Mouse (Mus musculus) granulocyte monocyte progenitor cell, adult 5-6 weeks (primary cell): ENCODE measurements at regions not wholly inside any gene's neighbourhood (a gene's known extent, or its start where the extent isn't known, plus 50 kb on each side); places are given as distances from the start of the nearest gene placed in this dataset.

Experiments
- ATAC-seq: replicated peaks from 2 replicates; pipeline ENCODE4 v1.8.0; 2016; ENCODE audit warnings: mild to moderate bottlenecking, moderate TSS enrichment, inconsistent platforms; ENCODE audit not compliant: poor library complexity, severe bottlenecking

DNA sequence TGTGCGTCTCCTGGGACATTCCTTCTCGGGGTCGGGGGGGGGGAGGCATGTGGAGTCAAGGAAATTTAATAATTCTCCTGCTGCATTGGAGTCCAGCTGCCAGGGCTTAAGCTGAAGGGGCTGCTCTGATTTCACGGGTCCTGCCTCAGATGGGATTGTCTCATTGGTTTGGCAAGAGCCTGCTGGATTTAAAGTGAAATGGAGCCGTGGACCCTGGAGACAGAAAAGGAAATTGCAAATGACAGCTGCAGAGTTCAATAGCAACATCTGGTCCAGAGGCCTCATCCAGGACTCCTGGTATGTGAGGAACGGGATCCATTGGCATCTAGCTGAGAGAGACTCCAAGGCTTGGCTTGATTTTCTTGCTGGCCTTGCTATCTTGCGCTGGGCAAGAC, 60.5 kb upstream of the Tmpo start:
- no peak for ATAC-seq

GRCm38 (mm10) chr10:91240856-91241610, 59.9 kb upstream of the Tmpo start:
- no peak for ATAC-seq

DNA sequence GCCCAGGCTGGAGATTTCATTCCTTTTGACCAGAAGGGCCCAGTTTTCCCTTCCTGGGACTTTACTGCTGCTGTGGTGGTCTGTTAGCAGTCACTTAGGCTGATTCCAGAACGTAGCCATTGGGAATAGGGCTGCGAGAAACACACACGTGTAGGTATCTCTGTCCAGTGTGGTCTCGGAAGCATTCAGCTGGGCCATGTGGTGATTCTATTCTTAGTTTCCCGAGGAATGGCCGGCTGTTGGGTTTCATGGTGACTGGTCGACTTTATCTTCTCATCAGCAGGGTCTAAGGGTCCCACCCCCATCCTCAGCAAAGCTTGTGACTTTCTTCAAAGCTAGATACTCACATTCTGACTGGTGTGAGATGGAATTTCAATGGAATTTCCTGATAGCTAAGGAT, 59.2 kb upstream of the Tmpo start:
- no peak for ATAC-seq

- ATAC-seq = peak; percentile 51
These were observed 55.7 kb upstream of the Tmpo start for GRCm38 (mm10) chr10:91236844-91237243.

- peak; percentile 79 for ATAC-seq
These were observed 53.6 kb upstream of the Tmpo start for GRCm38 (mm10) chr10:91234709-91235108.
